Mouse (Mus musculus) mouse embryonic stem cell (cell line): Measurements from ENCODE around the gene Ulk4.

ENCODE experiments used
- in situ Hi-C, 2 experiments: fragments of 300-500 bp; cut with MboI; formaldehyde crosslinking; loops; 1 replicate in 1 of 2; 3 replicates in 1 of 2; pipeline ENCODE4 v1.14.3; 2019 to 2020; ENCODE audit warnings: low sequenced_read_pairs in 2 of 2, low pct_unique_long_range_greater_than_20kb in 1 of 2, mixed read lengths in 1 of 2; ENCODE audit not compliant: unreplicated experiment in 1 of 2

Gene Ulk4

GRCm38 (mm10) chr9:121091016-121091735 lies 185.8 kb downstream of the Ulk4 start:
- in situ Hi-C loops: no loop called here

GRCm38 (mm10) chr9:121087661-121088060 lies 189.3 kb downstream of the Ulk4 start:
- in situ Hi-C loops: no loop called here

GRCm38 (mm10) chr9:121084191-121084590 lies 192.8 kb downstream of the Ulk4 start:
- in situ Hi-C loops: no loop called here

- in situ Hi-C loops: no loop called here
Observed at GRCm38 (mm10) chr9:121080834-121081233, 196.2 kb downstream of the Ulk4 start.

GRCm38 (mm10) chr9:121080413-121080812 lies 196.6 kb downstream of the Ulk4 start:
- in situ Hi-C loops: no loop called here

- in situ Hi-C loops: no loop called here
Observed at GRCm38 (mm10) chr9:121079388-121080088, 197.5 kb downstream of the Ulk4 start.

GRCm38 (mm10) chr9:121076291-121076690 lies 200.7 kb downstream of the Ulk4 start:
- in situ Hi-C loops: no loop called here

- in situ Hi-C loops: no loop called here
Observed at GRCm38 (mm10) chr9:121075246-121075645, 201.8 kb downstream of the Ulk4 start.

GRCm38 (mm10) chr9:121074726-121075125 lies 202.3 kb downstream of the Ulk4 start:
- in situ Hi-C loops: no loop called here

GRCm38 (mm10) chr9:121072127-121072757 lies 204.8 kb downstream of the Ulk4 start:
- in situ Hi-C loops: no loop called here

GRCm38 (mm10) chr9:121071461-121072126 lies 205.4 kb downstream of the Ulk4 start:
- in situ Hi-C loops: no loop called here

- in situ Hi-C loops: no loop called here
Observed at GRCm38 (mm10) chr9:121071050-121071449, 205.9 kb downstream of the Ulk4 start.

- in situ Hi-C loops: no loop called here
Observed at GRCm38 (mm10) chr9:121068115-121068514, 208.9 kb downstream of the Ulk4 start.

GRCm38 (mm10) chr9:121067043-121067442 lies 210.0 kb downstream of the Ulk4 start:
- in situ Hi-C loops: no loop called here

GRCm38 (mm10) chr9:121065383-121065978 lies 211.5 kb downstream of the Ulk4 start:
- in situ Hi-C loops: no loop called here

- in situ Hi-C loops: no loop called here
Observed at GRCm38 (mm10) chr9:121064606-121065355, 212.2 kb downstream of the Ulk4 start.

GRCm38 (mm10) chr9:121062671-121063070 lies 214.3 kb downstream of the Ulk4 start:
- in situ Hi-C loops: no loop called here
